Mouse (Mus musculus) hindbrain, embryonic 14.5 days (tissue): ENCODE data around the gene Cir1. TPM values are rescaled to one million over a fixed set of nuclear protein-coding genes. Genes with fewer than 3 reads are reported as not detected.

Experiments used
- ATAC-seq: fragments of 200-750 bp; cut with Nextera tagmentation; 2 replicates; pipeline ENCODE4 v1.8.0; 2017; ENCODE audit warnings: moderate number of reproducible peaks, mild to moderate bottlenecking, moderate TSS enrichment, moderate library complexity; ENCODE audit not compliant: low FRiP score
- DNase-seq: peaks from one replicate; pipeline ENCODE4 v3.0.0-alpha.2; 2015; ENCODE audit warnings: low spot score
- H3K27ac ChIP-seq: fragments of 300-500 bp; sonication (generic); 2 replicates; pipeline ENCODE4 v1.5.1; 2014; ENCODE audit warnings: mild to moderate bottlenecking, moderate library complexity
- H3K27me3 ChIP-seq: fragments of 300-500 bp; sonication (generic); 2 replicates; pipeline ENCODE4 v1.6.1; 2014; ENCODE audit warnings: mild to moderate bottlenecking, low read length, mixed read lengths; ENCODE audit not compliant: control insufficient read depth, insufficient read depth
- H3K36me3 ChIP-seq: fragments of 300-500 bp; sonication (generic); replicated peaks from 2 replicates; pipeline ENCODE4 v1.6.1; 2014; ENCODE audit not compliant: control insufficient read depth, insufficient read depth
- H3K4me1 ChIP-seq: fragments of 300-500 bp; sonication (generic); replicated peaks from 2 replicates; pipeline ENCODE4 v1.6.1; 2014; ENCODE audit warnings: antibody characterized with exemption, low read length, mixed read lengths; ENCODE audit not compliant: control insufficient read depth, insufficient read depth
- H3K4me2 ChIP-seq: fragments of 300-500 bp; sonication (generic); replicated peaks from 2 replicates; pipeline ENCODE4 v1.6.1; 2014; ENCODE audit warnings: mild to moderate bottlenecking, moderate library complexity
- H3K4me3 ChIP-seq: fragments of 300-500 bp; sonication (generic); replicated peaks from 2 replicates; pipeline ENCODE4 v1.5.1; 2014; ENCODE audit warnings: mild to moderate bottlenecking, low read length
- H3K9ac ChIP-seq: fragments of 300-500 bp; sonication (generic); 2 replicates; pipeline ENCODE4 v1.6.1; 2014
- H3K9me3 ChIP-seq: fragments of 300-500 bp; sonication (generic); 2 replicates; pipeline ENCODE4 v1.6.1; 2016; ENCODE audit warnings: low read length; ENCODE audit not compliant: control insufficient read depth
- WGBS: fragments of 180-500 bp; shearing (Covaris S2); extraction: QIAGEN DNeasy Blood & Tissue Kit; methylation state at CpG from one replicate; pipeline ENCODE4 v1.1.7; 2014; 5-methylcytosine and 5-hydroxymethylcytosine counted together
- polyA plus RNA-seq: library from polyadenylated mRNA; unstranded; fragments of >200 nt; fragmentation: Nextera tagmentation; extraction: Ambion mirVana; gene quantifications from 2 replicates; pipeline ENCODE4 v1.2.1, GENCODE M21; 2014

Gene Cir1
- polyA plus RNA-seq, 1 experiment from 2014 or later = 28.0 TPM

DNA sequence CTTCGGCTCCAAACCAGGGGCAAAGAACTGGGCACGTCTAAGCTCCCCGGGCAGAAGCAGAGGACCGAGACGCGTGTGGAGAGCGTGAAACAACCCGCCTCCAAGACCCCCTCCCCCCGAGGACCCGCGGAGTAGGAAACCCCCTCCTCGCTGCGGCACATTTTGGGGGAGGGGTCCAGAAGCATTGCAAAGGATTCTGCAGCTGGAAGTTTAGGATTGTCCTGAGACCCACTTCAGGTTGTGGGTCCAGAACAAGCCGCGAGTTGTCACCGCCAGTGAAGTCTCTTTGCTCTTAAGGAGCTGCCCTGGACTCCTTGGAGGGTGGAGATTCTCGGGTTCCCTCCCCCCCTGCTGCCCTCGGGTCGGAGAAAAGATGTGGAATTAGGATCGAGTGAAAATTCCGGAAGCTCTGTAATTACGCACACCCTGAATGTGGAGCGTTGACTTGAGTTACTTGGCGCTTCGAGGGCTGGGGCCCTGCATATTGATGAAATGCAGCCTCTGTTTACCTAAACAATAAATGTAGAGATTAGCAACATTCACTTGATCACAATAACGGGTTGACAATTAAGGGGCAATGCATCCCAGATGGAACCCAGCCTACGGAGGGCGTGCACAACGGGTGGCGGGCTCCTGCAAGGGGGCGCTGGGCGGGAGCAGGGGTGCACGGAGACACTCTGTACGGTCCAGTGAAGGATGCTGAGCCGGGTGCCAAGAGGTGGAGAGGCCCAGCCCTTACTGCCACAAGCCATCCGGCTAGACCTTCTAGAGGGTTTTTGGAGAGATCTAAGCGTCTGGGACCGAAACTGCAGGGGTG lies 48.5 kb downstream of the Cir1 start:
- H3K9me3 ChIP-seq = no peaks in the 10 kb centered on the region
- H3K4me1 ChIP-seq = peaks cover 4% of the 10 kb centered on the region; the same call in 1 of the 2 replicates
- H3K36me3 ChIP-seq = no peaks in the 10 kb centered on the region
- WGBS = 3% methylated on average over 38 of the region's 38 CpGs
- peaks cover 71% of the 10 kb centered on the region for H3K27me3 ChIP-seq
- peak overlapping the region; percentile 45 for H3K4me2 ChIP-seq
- ATAC-seq (no peak), DNase-seq (no peak)
- no peak overlapping the region for H3K9ac ChIP-seq
- H3K27ac ChIP-seq = no peak overlapping the region
- H3K4me3 ChIP-seq = peak overlapping the region; percentile 23

DNA sequence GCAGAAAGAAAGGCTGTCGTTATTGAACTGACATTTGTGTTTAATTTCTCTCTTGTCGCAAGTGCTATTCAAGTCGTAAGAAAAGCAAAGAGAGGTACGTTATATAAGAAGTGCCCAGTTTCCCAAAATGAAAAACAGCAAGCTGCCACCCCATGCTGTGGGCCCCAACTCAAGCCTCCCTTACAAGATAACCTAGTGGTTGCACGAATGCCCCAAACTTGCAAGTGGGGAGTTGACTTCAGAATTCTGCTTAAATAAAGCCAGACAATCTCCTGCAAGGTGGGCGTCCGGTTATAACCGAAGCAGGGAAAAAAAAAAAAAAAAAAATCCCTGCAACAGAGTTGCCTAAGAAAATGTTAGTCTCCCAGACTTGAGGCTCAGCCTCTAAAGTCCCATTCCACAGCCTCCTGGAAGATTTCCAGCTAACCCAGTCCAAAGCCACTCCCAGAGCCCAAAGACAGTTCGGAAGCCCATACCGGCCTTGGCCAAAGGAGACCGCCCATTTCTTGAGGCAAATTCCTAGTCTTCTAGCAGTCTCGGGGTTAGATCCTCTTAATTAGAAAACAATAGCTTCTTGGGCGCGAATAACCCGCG lies 49.2 kb downstream of the Cir1 start:
- H3K9me3 ChIP-seq = no peaks in the 10 kb centered on the region
- H3K27ac ChIP-seq = no peak overlapping the region
- H3K4me2 ChIP-seq = peak overlapping the region; percentile 45
- DNase-seq (no peak), ATAC-seq (no peak)
- no peaks in the 10 kb centered on the region for H3K36me3 ChIP-seq
- no peak overlapping the region for H3K9ac ChIP-seq
- peak overlapping the region; percentile 23 for H3K4me3 ChIP-seq
- H3K4me1 ChIP-seq = peaks cover 4% of the 10 kb centered on the region; the same call in 1 of the 2 replicates
- 10% methylated on average over 16 of the region's 16 CpGs for WGBS
- H3K27me3 ChIP-seq = peaks cover 66% of the 10 kb centered on the region

DNA sequence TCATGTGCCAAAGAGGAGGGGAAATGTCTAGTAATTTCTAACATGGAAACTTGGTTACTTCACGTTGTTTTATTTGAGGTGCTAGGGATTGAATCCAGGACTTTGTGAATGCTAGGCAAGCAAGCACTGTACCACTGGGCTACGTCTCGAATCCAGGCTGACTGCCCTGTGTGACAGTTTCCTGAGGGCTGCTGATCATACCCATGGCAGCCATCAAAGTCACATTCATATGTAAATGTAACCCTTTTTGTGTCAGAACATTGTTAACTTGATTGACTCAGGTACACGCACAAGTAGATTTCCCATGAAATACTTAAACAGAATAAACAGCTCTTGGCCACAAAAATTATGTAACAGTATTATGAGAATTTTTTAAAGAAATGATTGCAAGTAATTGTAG lies 63.8 kb downstream of the Cir1 start:
- Histone ChIP-seq H3K4me2 (no peak overlapping the region), H3K36me3 (no peaks in the 10 kb centered on the region), H3K27ac (no peak overlapping the region), H3K9ac (no peak overlapping the region), H3K4me3 (no peak overlapping the region), H3K9me3 (peaks cover 6% of the 10 kb centered on the region), H3K4me1 (no peaks in the 10 kb centered on the region), H3K27me3 (no peaks in the 10 kb centered on the region)
- WGBS = 40% methylated on average over 4 of the region's 4 CpGs
- DNase-seq (no peak), ATAC-seq (no peak)

DNA sequence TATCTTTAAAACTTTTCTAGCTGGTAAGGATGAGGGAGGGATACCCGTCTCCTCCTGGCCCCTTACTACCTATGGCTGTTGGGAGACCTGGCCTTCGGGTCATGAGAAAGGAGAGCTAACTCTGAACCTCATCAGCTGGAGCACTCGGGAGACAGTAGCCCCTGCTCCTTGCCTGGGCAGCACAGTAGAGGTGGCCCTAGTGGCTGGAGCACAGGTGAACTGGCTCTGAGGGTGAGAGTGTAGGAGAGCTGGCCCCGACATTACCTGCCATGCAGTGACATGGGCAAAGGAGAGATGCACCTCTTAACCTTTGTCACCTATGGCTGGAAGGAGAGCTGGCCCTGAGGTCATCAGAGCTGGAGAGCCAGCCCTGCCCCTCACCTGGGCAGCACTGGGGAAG lies 71.2 kb downstream of the Cir1 start:
- Histone ChIP-seq H3K9ac (no peak overlapping the region), H3K4me2 (no peak overlapping the region), H3K4me1 (no peaks in the 10 kb centered on the region), H3K36me3 (no peaks in the 10 kb centered on the region), H3K9me3 (no peaks in the 10 kb centered on the region), H3K27ac (no peak overlapping the region), H3K4me3 (no peak overlapping the region), H3K27me3 (no peaks in the 10 kb centered on the region)
- WGBS = 90% methylated on average over 4 of the region's 4 CpGs
- ATAC-seq (no peak), DNase-seq (no peak)

Other genes with a start within 250 kb of the Cir1 start
- gene Ola1, start 93.8 kb downstream of the Cir1 start, polyA plus RNA-seq = 100 and 103 TPM in 2 replicates
- gene Sp9, start 40.8 kb downstream of the Cir1 start, polyA plus RNA-seq = 1.3 and 1.9 TPM in 2 replicates
- 6.9 and 7.0 TPM in 2 replicates for gene Scrn3, start 100 bp downstream of the Cir1 start, polyA plus RNA-seq
- 15.2 and 17.9 TPM in 2 replicates for gene Gpr155, start 73.9 kb upstream of the Cir1 start, polyA plus RNA-seq
- 3.8 and 3.9 TPM in 2 replicates for gene Wipf1, start 217.0 kb upstream of the Cir1 start, polyA plus RNA-seq